Mouse (Mus musculus) liver, embryonic 15.5 days (tissue): ENCODE results near the gene Ehd1. TPM values are rescaled to one million over a fixed set of nuclear protein-coding genes. Genes with fewer than 3 reads are reported as not detected.

ENCODE experiments used
- ATAC-seq: fragments of 200-750 bp; cut with Nextera tagmentation; 2 replicates; pipeline ENCODE4 v1.8.0; 2017; ENCODE audit warnings: moderate number of reproducible peaks, mild to moderate bottlenecking, moderate library complexity; ENCODE audit not compliant: insufficient read depth
- H3K27ac ChIP-seq: fragments of 300-500 bp; sonication (generic); replicated peaks from 2 replicates; pipeline ENCODE4 v1.5.1; 2015; ENCODE audit warnings: mild to moderate bottlenecking, inconsistent platforms
- H3K27me3 ChIP-seq: fragments of 300-500 bp; sonication (generic); 2 replicates; pipeline ENCODE4 v1.6.1; 2015; ENCODE audit warnings: mild to moderate bottlenecking, inconsistent platforms
- H3K36me3 ChIP-seq: fragments of 300-500 bp; sonication (generic); replicated peaks from 2 replicates; pipeline ENCODE4 v1.6.1; 2015; ENCODE audit warnings: moderate library complexity, mild to moderate bottlenecking, inconsistent platforms
- H3K4me1 ChIP-seq: fragments of 300-500 bp; sonication (generic); replicated peaks from 2 replicates; pipeline ENCODE4 v1.6.1; 2015; ENCODE audit warnings: inconsistent platforms
- H3K4me2 ChIP-seq: fragments of 300-500 bp; sonication (generic); 2 replicates; pipeline ENCODE4 v1.6.1; 2015; ENCODE audit warnings: moderate library complexity, mild to moderate bottlenecking, inconsistent platforms
- H3K4me3 ChIP-seq: fragments of 300-500 bp; sonication (generic); replicated peaks from 2 replicates; pipeline ENCODE4 v1.5.1; 2015; ENCODE audit warnings: mild to moderate bottlenecking, inconsistent platforms
- H3K9ac ChIP-seq: fragments of 300-500 bp; sonication (generic); 2 replicates; pipeline ENCODE4 v1.6.1; 2015; ENCODE audit warnings: moderate library complexity, mild to moderate bottlenecking, inconsistent platforms
- H3K9me3 ChIP-seq: fragments of 300-500 bp; sonication (generic); replicated peaks from 2 replicates; pipeline ENCODE4 v1.6.1; 2016; ENCODE audit warnings: inconsistent platforms
- WGBS: fragments of 180-500 bp; shearing (Covaris S2); methylation state at CpG from one replicate; pipeline ENCODE4 v1.1.7; 2015; ENCODE audit warnings: mixed read lengths; ENCODE audit not compliant: insufficient replicate concordance; 5-methylcytosine and 5-hydroxymethylcytosine counted together
- polyA plus RNA-seq: library from polyadenylated mRNA; unstranded; fragments of >200 nt; fragmentation: Nextera tagmentation; extraction: Ambion mirVana; gene quantifications from 2 replicates; pipeline ENCODE4 v1.2.1, GENCODE M21; 2015

Gene Ehd1
- 64.0 and 69.3 TPM in 2 replicates for polyA plus RNA-seq

DNA sequence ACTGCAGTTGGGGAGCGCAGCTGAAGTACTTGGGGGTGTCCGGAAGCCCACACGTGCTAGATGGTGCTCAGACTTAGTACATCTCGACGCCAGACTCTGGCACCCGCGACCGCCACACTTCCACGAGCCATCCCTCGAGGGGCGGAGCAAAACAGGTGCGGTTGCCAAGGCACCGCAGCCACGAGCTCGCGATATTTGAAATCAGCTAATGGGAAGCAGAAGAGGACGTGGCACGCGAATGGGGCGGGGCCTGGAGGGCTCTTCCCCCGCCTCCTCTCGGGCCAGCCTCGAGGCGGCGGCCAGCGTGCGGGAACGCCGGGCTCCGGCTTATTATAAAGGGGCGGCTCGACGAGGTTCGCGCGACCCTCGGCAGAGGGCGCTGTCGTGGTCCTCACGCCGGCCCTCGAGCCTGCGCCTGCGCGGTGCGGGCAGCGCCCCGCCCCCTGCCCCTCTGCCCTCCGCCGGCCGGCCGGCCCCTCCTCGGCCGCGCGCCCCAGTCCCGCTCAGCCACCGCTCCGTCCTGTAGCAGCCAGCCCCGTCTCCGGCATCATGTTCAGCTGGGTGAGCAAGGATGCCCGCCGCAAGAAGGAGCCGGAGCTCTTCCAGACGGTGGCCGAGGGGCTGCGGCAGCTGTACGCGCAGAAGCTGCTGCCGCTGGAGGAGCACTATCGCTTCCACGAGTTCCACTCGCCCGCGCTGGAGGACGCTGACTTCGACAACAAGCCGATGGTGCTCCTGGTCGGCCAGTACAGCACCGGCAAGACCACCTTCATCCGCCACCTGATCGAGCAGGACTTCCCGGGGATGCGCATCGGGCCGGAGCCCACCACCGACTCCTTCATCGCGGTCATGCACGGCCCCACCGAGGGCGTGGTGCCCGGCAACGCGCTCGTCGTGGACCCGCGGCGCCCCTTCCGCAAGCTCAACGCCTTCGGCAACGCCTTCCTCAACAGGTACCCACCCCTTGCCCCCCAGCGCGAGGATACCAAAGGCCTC, at the start of gene Ehd1:
Gene Ehd1 (plus strand): TSS at position 300 of the 996 bp plus-strand sequence.
- ATAC-seq = peak; percentile 88
- Histone ChIP-seq H3K4me2 (peak within 1 kb of the TSS; percentile 99), H3K9ac (peak within 1 kb of the TSS; percentile 90), H3K27me3 (no peaks in the 10 kb centered on the region), H3K9me3 (no peaks in the 10 kb centered on the region), H3K4me3 (peak within 1 kb of the TSS; percentile 89), H3K27ac (peak within 1 kb of the TSS; percentile 94), H3K36me3 (peaks cover 28% of the 10 kb centered on the region), H3K4me1 (peaks cover 91% of the 10 kb centered on the region)
- under 1% methylated on average over 106 of the region's 106 CpGs for WGBS

DNA sequence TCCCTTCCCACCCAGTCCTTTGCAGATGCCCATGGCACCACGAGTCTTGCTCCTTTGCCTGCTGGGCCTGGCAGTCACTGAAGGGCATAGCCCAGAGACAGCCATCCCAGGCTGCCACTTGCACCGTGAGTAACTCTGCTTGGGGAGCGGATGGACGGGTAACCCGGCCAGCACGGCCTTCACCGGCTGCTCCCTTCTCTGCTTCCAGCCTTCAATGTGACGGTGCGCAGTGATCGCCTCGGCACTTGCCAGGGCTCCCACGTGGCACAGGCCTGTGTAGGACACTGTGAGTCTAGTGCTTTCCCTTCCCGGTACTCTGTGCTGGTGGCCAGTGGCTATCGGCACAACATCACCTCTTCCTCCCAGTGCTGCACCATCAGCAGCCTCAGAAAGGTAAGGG, 49.8 kb upstream of the Ehd1 start:
- no peaks in the 10 kb centered on the region for H3K4me1 ChIP-seq
- no peak for ATAC-seq
- no peak overlapping the region for H3K9ac ChIP-seq
- H3K4me3 ChIP-seq = no peak overlapping the region
- WGBS = 81% methylated on average over 14 of the region's 14 CpGs
- H3K9me3 ChIP-seq = no peaks in the 10 kb centered on the region
- H3K27me3 ChIP-seq = no peaks in the 10 kb centered on the region
- no peak overlapping the region for H3K4me2 ChIP-seq
- H3K36me3 ChIP-seq = no peaks in the 10 kb centered on the region
- no peak overlapping the region for H3K27ac ChIP-seq

- no peak overlapping the region for H3K4me3 ChIP-seq
- H3K36me3 ChIP-seq = no peaks in the 10 kb centered on the region
- H3K4me1 ChIP-seq = no peaks in the 10 kb centered on the region
- WGBS = 69% methylated on average over 4 of the region's 4 CpGs
- no peak overlapping the region for H3K4me2 ChIP-seq
- no peak for ATAC-seq
- H3K27ac ChIP-seq = no peak overlapping the region
- H3K9ac ChIP-seq = no peak overlapping the region
- H3K27me3 ChIP-seq = no peaks in the 10 kb centered on the region
- H3K9me3 ChIP-seq = no peaks in the 10 kb centered on the region
Measured at GRCm38 (mm10) chr19:6227864-6228263, 48.7 kb upstream of the Ehd1 start.

DNA sequence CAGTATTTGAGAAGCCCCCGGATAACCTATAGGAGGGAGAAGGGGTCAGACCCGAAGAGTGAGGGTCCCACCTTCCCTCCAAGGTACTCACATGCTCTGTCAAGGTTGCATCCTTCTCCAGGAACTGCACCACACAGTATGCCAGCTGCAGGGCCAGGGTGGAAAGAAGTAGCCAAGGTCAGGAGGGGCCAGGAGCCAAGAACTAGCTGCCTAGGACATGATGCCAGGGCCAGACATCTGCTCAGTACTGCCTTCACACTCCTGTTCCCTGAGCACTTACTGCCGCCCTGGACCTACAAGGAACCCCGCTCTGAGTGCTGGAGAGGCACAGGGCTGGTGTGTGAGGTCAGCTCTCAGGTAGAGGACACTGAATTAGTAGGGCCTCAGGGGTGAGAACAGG, 46.1 kb upstream of the Ehd1 start:
- Histone ChIP-seq H3K27me3 (no peaks in the 10 kb centered on the region), H3K4me1 (peaks cover 18% of the 10 kb centered on the region), H3K4me3 (no peak overlapping the region), H3K4me2 (no peak overlapping the region), H3K9ac (no peak overlapping the region), H3K27ac (no peak overlapping the region), H3K9me3 (no peaks in the 10 kb centered on the region), H3K36me3 (no peaks in the 10 kb centered on the region)
- ATAC-seq = no peak
- WGBS = 64% methylated on average over 4 of the region's 4 CpGs

DNA sequence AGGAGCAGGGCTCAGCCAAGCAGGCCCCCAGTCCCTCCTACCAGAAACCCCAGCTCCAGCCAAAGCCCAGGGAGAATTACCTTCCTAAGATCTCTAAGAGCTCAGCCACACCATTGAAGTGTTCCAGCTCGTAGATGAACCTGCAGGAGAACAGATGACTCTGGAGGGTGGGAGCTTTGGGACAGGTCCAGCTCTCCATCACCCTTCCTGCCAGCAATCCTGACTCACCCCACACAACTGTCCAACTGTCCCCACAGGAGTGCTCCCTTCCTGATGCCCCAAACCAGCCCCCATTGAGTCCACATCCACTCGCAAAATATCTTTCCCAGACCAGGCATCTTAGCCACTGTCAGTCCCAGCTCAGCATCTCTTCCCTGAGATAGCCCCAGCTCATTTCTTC, 45.5 kb upstream of the Ehd1 start:
- WGBS = 65% methylated on average over 2 of the region's 2 CpGs
- ATAC-seq = no peak

DNA sequence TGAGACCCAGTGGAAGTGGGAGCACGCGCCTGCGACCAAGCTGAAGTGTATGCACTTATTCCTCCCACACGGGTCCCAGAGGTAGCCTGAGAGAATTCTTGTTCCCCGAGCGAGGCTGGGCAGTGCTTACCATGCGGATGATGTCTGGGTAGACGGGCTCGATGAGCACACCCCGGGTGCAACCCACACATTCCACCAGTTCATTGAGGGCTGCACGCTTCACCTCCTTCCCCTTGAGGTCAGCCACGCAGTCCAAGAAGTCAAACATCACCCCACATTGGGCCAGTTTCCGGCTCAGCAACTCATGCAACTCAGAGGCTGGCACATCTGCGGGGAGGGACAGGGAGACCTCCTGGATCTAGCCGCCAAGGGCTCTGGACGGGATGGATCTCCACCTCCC, 42.9 kb upstream of the Ehd1 start:
- H3K4me1 ChIP-seq = peaks cover 41% of the 10 kb centered on the region
- no peak overlapping the region for H3K4me3 ChIP-seq
- no peak overlapping the region for H3K27ac ChIP-seq
- H3K27me3 ChIP-seq = no peaks in the 10 kb centered on the region
- no peaks in the 10 kb centered on the region for H3K36me3 ChIP-seq
- no peak overlapping the region for H3K4me2 ChIP-seq
- no peaks in the 10 kb centered on the region for H3K9me3 ChIP-seq
- no peak for ATAC-seq
- no peak overlapping the region for H3K9ac ChIP-seq
- WGBS = 81% methylated on average over 16 of the region's 16 CpGs

More for the DNA sequence above, 45.5 kb upstream of the Ehd1 start:
- no peak overlapping the region for H3K4me2 ChIP-seq
- no peaks in the 10 kb centered on the region for H3K27me3 ChIP-seq
- H3K4me1 ChIP-seq = peaks cover 22% of the 10 kb centered on the region
- H3K36me3 ChIP-seq = no peaks in the 10 kb centered on the region
- no peak overlapping the region for H3K9ac ChIP-seq
- no peaks in the 10 kb centered on the region for H3K9me3 ChIP-seq
- H3K4me3 ChIP-seq = no peak overlapping the region
- H3K27ac ChIP-seq = no peak overlapping the region

DNA sequence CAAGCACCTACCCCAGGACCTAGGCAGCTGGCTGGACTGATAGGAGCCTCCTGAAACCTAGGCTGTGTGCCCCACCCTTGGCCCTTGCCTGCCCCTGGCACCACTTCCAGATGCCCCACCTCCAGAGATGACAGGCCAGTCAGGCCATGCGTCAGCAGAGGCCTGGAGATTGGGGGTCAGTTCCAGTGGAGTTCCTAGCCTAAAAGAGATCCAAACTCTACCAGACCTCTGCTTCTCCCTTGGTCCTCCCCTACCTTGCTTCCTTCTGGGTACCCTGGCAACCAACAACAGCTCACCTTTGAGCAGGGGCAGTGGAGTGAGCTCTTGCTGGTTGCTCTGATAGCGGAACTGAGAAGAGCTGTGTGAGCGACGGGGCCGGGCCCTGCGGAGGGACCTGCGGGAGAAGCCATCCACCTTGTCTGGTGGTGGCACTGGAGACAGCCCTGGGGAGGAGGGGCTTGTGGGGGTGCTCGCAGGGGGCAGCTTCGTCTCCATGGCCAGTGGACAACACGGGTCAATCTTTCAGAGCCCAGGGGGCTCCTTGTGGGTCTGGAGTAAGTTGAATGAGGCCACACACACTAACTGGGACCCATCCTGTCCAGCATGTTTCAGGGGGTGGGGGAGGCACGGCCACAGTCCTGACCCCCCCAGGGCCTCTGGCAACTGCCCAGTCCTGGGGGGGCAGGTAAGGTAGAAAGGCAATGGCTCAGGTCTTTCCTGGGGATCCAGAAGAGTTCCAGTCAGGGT, 42.0 kb upstream of the Ehd1 start:
- peak overlapping the region; percentile 42; the same call in 1 of the 2 replicates for H3K27ac ChIP-seq
- ATAC-seq = no peak
- WGBS = 69% methylated on average over 11 of the region's 11 CpGs
- no peaks in the 10 kb centered on the region for H3K36me3 ChIP-seq
- H3K4me1 ChIP-seq = peaks cover 50% of the 10 kb centered on the region
- peak overlapping the region; percentile 98 for H3K4me2 ChIP-seq
- peak overlapping the region; percentile 74 for H3K4me3 ChIP-seq
- H3K9me3 ChIP-seq = no peaks in the 10 kb centered on the region
- no peak overlapping the region; the same call in 1 of the 2 replicates for H3K9ac ChIP-seq
- no peaks in the 10 kb centered on the region for H3K27me3 ChIP-seq

DNA sequence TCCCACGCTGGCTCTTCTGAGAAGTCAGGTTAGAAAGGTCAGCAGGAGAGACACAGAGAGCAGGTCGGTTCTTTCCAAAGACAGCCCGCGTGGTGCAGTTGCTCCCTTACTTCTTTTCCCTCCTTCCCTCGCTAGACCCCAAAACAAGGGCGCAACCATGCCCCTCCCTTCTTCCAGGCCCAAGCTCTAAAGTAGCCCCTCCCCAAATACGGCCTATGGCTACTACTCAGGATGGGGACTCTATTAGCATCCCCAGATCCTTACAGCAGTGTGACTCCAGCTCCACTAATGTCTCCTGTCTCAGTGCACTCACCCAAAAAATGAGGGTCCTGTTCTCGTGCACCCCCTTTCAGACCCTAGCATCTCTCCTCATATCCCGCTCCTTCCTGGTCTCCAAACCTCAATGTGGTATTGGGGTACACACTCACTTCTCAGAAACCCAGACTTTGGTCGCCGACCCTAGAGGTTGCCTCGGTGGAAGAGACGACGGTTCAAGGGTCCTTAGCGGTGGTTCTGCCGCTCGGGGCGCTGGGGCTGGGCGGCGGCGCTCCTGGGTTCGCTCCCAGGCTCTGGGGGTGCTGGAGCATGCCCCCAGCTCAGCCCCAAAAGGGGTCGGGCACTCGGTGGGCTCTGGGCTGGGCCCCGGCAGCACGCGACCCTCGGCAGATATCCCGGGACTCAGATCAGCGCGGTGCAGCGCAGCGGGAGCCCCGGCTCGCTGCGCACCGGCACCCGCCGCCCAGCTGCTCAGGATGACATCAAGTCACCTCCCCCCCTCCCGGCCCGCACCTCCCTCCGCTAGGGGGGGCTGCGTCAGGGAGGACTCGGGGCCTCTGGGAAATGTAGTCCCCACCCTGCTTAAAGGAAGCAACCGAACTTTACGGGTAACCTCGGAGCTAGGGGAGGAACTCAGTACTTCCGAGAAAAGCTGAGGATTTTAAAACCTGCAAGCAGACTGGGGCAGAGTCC, 41.2 kb upstream of the Ehd1 start, which contains the start of gene Ppp2r5b:
Gene Ppp2r5b (minus strand): TSS at position 789 of the 969 bp plus-strand sequence.
- H3K4me1 ChIP-seq = peaks cover 58% of the 10 kb centered on the region
- H3K4me2 ChIP-seq = peak within 1 kb of the TSS; percentile 98
- no peaks in the 10 kb centered on the region for H3K36me3 ChIP-seq
- peak within 1 kb of the TSS; percentile 74 for H3K4me3 ChIP-seq
- H3K9me3 ChIP-seq = no peaks in the 10 kb centered on the region
- ATAC-seq = peak; percentile 88
- peak within 1 kb of the TSS; percentile 97 for H3K27ac ChIP-seq
- no peaks in the 10 kb centered on the region for H3K27me3 ChIP-seq
- H3K9ac ChIP-seq = peak within 1 kb of the TSS; percentile 81
- 7% methylated on average over 48 of the region's 48 CpGs for WGBS

DNA sequence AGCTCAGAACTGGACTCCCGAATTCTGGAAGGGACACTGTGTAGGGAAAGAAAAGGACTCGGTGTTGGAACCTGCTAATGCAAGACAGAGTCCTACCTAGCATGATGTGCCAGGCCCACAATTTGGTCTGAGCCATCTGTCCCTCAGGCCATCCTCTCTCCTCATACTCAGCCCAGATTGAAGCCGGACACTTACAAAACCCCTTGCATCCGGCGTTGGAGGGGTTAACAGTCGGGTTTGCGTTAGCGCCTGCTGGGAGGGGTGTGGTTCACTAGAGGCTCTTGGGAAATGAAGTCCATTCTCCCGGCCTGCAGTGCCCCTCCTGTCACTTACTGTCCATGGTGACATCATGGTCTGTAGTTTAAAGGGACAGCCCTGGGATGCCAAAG, 40.5 kb upstream of the Ehd1 start:
- Histone ChIP-seq H3K36me3 (no peaks in the 10 kb centered on the region), H3K4me2 (peak overlapping the region; percentile 98), H3K4me1 (peaks cover 65% of the 10 kb centered on the region), H3K4me3 (peak overlapping the region; percentile 74), H3K27me3 (no peaks in the 10 kb centered on the region), H3K27ac (peak overlapping the region; percentile 97), H3K9ac (peak overlapping the region; percentile 81), H3K9me3 (no peaks in the 10 kb centered on the region)
- 0% methylated on average over 9 of the region's 9 CpGs for WGBS
- peak; percentile 85 for ATAC-seq

GRCm38 (mm10) chr19:6236842-6237241, 39.7 kb upstream of the Ehd1 start:
- H3K27ac ChIP-seq = peak overlapping the region; percentile 97; the same call in 1 of the 2 replicates
- WGBS = 67% methylated on average over 7 of the region's 7 CpGs
- H3K9me3 ChIP-seq = no peaks in the 10 kb centered on the region
- ATAC-seq = no peak
- no peak overlapping the region for H3K4me2 ChIP-seq
- no peak overlapping the region for H3K9ac ChIP-seq
- no peaks in the 10 kb centered on the region for H3K27me3 ChIP-seq
- no peak overlapping the region for H3K4me3 ChIP-seq
- no peaks in the 10 kb centered on the region for H3K36me3 ChIP-seq
- peaks cover 69% of the 10 kb centered on the region for H3K4me1 ChIP-seq
